Mouse (Mus musculus): ENCODE data around the gene Defb29. TPM values are rescaled to one million over a fixed set of nuclear protein-coding genes. Genes with fewer than 3 reads are reported as not detected.

The Defb29 gene
- polyA plus RNA-seq, 1 experiment, result not detected

DNA sequence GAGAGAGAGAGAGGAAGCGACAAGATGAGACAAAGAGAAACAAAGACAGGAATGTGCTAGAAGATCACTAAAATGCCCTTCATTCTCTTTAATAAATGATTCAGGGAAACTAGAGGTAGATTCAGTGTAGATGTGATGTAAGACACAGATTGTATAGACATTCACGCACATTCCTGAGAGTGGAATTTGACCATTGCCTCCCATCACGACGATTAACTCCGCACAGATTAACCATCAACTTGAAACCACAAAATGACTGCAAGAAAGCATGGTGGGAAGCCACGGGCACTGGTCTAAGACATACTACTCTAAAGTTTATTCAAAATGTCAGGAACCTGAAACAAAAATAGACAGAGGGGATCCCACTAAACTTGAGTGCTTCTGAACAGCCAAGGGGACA is 30.4 kb upstream of the Defb29 start:
- no peak overlapping the region for H3K4me3 ChIP-seq (replicated peaks; ENCODE audit: control insufficient read depth, low read depth, low read length)
- WGBS, result 54% methylated on average over 6 of the region's 6 CpGs
- TF ChIP-seq CTCF (IDR thresholded peaks at IDR 0.05; ENCODE audit: control insufficient read depth, insufficient read depth, low read length) (no peak), POLR2A (IDR thresholded peaks at IDR 0.05; ENCODE audit: borderline replicate concordance, control insufficient read depth, low read depth, low read length) (no peak)
- no peaks in the 10 kb centered on the region for H3K4me1 ChIP-seq (ENCODE audit: control insufficient read depth, insufficient read depth, low read length)
- H3K27ac ChIP-seq (ENCODE audit: control insufficient read depth, insufficient read depth, low read depth, low read length, poor library complexity), result no peak overlapping the region

DNA sequence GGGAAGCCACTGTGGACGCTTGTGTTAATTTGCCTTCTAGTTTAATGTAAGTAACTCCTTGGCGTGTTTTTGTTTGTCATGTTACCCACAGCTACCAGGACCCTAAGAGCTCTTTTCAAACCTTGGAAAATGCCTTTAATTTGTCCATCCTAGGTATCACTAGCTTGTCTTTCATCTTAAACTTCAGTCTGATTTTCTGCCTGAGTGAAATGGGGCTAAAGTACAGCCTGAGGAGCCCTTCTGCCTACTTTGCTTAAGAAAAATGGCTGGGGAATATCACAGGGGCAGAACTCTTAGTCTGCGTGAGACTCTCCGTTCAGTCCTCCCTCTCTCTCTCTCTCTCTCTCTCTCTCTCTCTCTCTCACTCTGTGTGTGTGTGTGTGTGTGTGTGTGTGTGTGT is 30.0 kb upstream of the Defb29 start:
- TF ChIP-seq CTCF (IDR thresholded peaks at IDR 0.05; ENCODE audit: control insufficient read depth, insufficient read depth, low read length) (no peak), POLR2A (IDR thresholded peaks at IDR 0.05; ENCODE audit: borderline replicate concordance, control insufficient read depth, low read depth, low read length) (no peak)

DNA sequence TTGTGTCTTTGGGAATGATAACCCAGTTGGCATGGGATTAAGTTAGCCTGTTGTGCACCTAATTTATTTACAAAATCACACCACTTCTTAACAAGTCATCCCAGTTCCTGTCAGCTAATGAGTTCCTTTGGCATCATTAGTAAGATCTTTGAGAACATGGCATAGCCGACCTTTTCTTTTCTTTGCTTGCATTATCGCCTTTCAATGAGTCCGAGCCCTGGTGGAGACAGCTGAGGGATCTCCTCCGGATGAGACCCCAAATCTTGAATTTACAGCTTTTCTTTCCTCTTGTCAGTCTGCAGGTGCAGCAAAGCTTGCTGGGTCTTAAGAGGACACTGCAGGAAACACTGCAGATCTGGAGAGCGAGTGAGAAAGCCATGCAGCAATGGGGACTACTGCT is 29.1 kb upstream of the Defb29 start, which contains the start of gene Gm17416:
TSS of gene Gm17416 (plus strand) at position 301 of the 400 bp plus-strand sequence.
- no peak within 1 kb of the TSS for H3K27ac ChIP-seq (ENCODE audit: control insufficient read depth, insufficient read depth, low read depth, low read length, poor library complexity)
- TF ChIP-seq CTCF (IDR thresholded peaks at IDR 0.05; ENCODE audit: control insufficient read depth, insufficient read depth, low read length), result no peak
- TF ChIP-seq POLR2A (IDR thresholded peaks at IDR 0.05; ENCODE audit: borderline replicate concordance, control insufficient read depth, low read depth, low read length), result no peak
- WGBS, result 81% methylated on average over 5 of the region's 5 CpGs
- H3K4me1 ChIP-seq (ENCODE audit: control insufficient read depth, insufficient read depth, low read length), result no peaks in the 10 kb centered on the region
- no peak within 1 kb of the TSS for H3K4me3 ChIP-seq (replicated peaks; ENCODE audit: control insufficient read depth, low read depth, low read length)

More for the DNA sequence above, 30.0 kb upstream of the Defb29 start:
- Histone ChIP-seq H3K4me1 (ENCODE audit: control insufficient read depth, insufficient read depth, low read length) (no peaks in the 10 kb centered on the region), H3K4me3 (replicated peaks; ENCODE audit: control insufficient read depth, low read depth, low read length) (no peak overlapping the region), H3K27ac (ENCODE audit: control insufficient read depth, insufficient read depth, low read depth, low read length, poor library complexity) (no peak overlapping the region)
- 68% methylated on average over 4 of the region's 4 CpGs for WGBS

DNA sequence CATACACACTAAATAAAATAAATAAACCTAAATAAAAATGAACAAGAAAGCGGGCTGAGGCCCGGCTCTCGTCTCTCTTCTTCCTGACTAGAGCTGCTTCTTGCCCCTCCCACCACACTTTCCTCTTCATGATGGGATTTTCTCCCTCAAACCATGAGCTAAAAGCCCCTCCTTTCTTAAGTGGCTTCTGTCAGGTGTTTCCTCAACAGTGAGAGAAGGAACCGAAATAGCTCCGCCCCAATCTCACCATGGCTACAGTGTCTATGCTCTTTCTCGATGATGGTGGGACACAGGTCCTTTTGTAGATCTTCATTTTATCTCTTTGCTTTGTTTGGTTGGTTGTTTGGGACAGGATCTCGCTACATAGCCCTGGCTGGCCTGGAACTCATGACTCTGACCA is 16.8 kb upstream of the Defb29 start:
- H3K4me3 ChIP-seq (replicated peaks; ENCODE audit: control insufficient read depth, low read depth, low read length), result no peak overlapping the region
- H3K4me1 ChIP-seq (ENCODE audit: control insufficient read depth, insufficient read depth, low read length), result no peaks in the 10 kb centered on the region
- 26% methylated on average over 7 of the region's 7 CpGs for WGBS
- no peak overlapping the region for H3K27ac ChIP-seq (ENCODE audit: control insufficient read depth, insufficient read depth, low read depth, low read length, poor library complexity)
- no peak for TF ChIP-seq CTCF (IDR thresholded peaks at IDR 0.05; ENCODE audit: control insufficient read depth, insufficient read depth, low read length)
- TF ChIP-seq POLR2A (IDR thresholded peaks at IDR 0.05; ENCODE audit: borderline replicate concordance, control insufficient read depth, low read depth, low read length), result no peak

DNA sequence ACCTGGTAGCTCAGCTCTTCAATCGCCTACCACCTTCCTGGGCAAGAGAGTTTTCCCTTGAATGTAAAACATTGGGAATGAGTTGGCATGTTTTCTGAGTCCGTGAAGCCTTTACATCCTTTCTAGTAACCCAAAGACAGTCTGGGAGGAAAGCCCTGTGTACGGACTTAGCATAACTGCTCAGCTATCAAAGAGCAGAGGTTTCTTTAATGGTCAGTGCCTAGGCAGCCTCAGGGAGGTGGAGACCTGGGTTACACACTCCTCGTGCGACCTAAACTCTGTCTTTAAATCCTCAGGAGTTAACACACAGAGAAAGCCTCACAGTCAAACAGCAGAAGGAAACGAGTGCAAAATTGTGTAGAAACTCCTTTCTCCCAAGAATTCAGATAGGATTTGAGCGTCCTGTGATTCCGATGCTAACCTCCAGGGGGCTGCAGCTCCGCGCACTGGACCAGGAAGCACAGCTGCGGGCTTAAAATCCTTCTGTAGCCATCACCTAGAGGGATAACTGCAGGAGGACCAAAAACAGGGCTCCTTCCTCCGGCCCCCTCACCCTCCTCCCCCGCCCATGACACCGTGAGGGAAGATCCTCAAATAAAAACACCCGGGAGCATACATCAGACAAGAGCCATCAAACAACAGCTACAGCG is 14.0 kb upstream of the Defb29 start:
- H3K27ac ChIP-seq (ENCODE audit: control insufficient read depth, insufficient read depth, low read depth, low read length, poor library complexity), result no peak overlapping the region
- TF ChIP-seq CTCF (IDR thresholded peaks at IDR 0.05; ENCODE audit: control insufficient read depth, insufficient read depth, low read length) (peak; percentile 42; the same call in 1 of the 2 replicates), POLR2A (IDR thresholded peaks at IDR 0.05; ENCODE audit: borderline replicate concordance, control insufficient read depth, low read depth, low read length) (no peak)
- no peaks in the 10 kb centered on the region for H3K4me1 ChIP-seq (ENCODE audit: control insufficient read depth, insufficient read depth, low read length)
- no peak overlapping the region for H3K4me3 ChIP-seq (replicated peaks; ENCODE audit: control insufficient read depth, low read depth, low read length)
- 16% methylated on average over 16 of the region's 16 CpGs for WGBS

DNA sequence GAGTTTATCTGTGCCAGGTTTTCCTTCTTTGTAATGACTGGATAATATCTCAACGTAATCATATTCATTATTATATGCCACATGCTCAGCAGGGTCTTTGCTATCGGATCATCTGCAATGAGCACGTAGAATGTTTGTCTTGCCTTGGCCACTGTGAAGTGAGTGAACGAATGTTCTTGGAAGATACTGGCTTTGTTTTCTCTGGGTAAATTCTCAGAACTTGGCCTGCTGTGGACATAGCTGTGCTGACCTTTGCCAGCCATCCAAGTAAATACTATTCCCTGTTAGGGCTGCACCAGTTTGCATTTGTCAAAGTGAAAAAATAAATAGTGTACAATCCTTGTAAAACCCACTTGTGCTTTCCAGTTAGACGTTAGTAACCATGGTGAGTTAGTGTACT is 8.2 kb upstream of the Defb29 start:
- Histone ChIP-seq H3K4me1 (ENCODE audit: control insufficient read depth, insufficient read depth, low read length) (no peaks in the 10 kb centered on the region), H3K27ac (ENCODE audit: control insufficient read depth, insufficient read depth, low read depth, low read length, poor library complexity) (no peak overlapping the region), H3K4me3 (replicated peaks; ENCODE audit: control insufficient read depth, low read depth, low read length) (no peak overlapping the region)
- no peak for TF ChIP-seq POLR2A (IDR thresholded peaks at IDR 0.05; ENCODE audit: borderline replicate concordance, control insufficient read depth, low read depth, low read length)
- TF ChIP-seq CTCF (IDR thresholded peaks at IDR 0.05; ENCODE audit: control insufficient read depth, insufficient read depth, low read length), result no peak
- WGBS, result 78% methylated on average over 5 of the region's 5 CpGs

DNA sequence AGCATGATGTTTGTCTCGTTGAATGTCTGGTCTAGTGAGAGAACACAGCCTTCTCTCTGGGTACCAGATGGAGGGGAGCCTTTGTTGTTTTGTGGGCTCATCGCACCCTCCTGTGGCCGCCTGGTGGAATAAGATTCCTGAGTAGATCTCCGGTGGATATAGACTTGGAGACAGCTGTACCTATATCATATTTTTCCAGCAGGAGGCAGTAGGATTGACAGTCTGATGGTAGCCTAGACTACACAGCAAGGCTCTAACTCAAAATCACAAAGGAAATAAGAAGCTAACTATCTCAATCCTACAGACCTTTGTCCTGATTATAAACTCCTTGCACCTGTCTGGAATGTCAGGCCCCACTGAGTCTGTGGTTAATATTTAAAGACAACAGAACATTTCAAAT is 4.8 kb upstream of the Defb29 start:
- no peak overlapping the region for H3K4me3 ChIP-seq (replicated peaks; ENCODE audit: control insufficient read depth, low read depth, low read length)
- 12% methylated on average over 4 of the region's 4 CpGs for WGBS
- no peak for TF ChIP-seq POLR2A (IDR thresholded peaks at IDR 0.05; ENCODE audit: borderline replicate concordance, control insufficient read depth, low read depth, low read length)
- TF ChIP-seq CTCF (IDR thresholded peaks at IDR 0.05; ENCODE audit: control insufficient read depth, insufficient read depth, low read length), result peak; percentile 6; the same call in 1 of the 2 replicates
- H3K4me1 ChIP-seq (ENCODE audit: control insufficient read depth, insufficient read depth, low read length), result no peaks in the 10 kb centered on the region; the same call in 1 of the 2 replicates
- H3K27ac ChIP-seq (ENCODE audit: control insufficient read depth, insufficient read depth, low read depth, low read length, poor library complexity), result no peak overlapping the region

DNA sequence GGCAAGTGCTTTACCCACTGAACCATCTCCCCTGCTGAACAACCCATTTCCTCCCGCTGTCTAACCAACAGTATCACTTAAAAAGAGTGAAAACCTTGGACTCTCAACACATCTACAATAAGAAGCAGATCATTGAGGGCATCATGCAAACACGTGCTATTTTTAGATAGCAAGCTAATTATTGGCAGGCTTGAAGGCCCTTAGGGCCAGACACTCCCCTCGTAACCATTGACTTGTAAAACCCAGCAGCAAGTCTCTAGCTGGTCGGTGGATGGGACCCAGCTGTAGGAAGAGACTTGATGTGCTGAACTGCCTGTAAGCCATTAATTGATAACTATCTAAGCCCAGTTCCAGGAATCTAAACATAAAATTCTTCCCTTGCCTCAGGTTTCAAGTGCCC is 3.6 kb upstream of the Defb29 start:
- no peak overlapping the region for H3K4me3 ChIP-seq (replicated peaks; ENCODE audit: control insufficient read depth, low read depth, low read length)
- no peaks in the 10 kb centered on the region; the same call in 1 of the 2 replicates for H3K4me1 ChIP-seq (ENCODE audit: control insufficient read depth, insufficient read depth, low read length)
- TF ChIP-seq POLR2A (IDR thresholded peaks at IDR 0.05; ENCODE audit: borderline replicate concordance, control insufficient read depth, low read depth, low read length) (no peak), CTCF (IDR thresholded peaks at IDR 0.05; ENCODE audit: control insufficient read depth, insufficient read depth, low read length) (no peak)
- 80% methylated on average over 4 of the region's 4 CpGs for WGBS
- H3K27ac ChIP-seq (ENCODE audit: control insufficient read depth, insufficient read depth, low read depth, low read length, poor library complexity), result no peak overlapping the region
